Mouse (Mus musculus): ENCODE measurements around the gene Prkce. TPM values are rescaled to one million over a fixed set of nuclear protein-coding genes. Genes with fewer than 3 reads are reported as not detected.

Gene Prkce
- total RNA-seq, 4 experiments from 2014 or later, result 24.0 to 30.1 (median 27.4) TPM

- peak; percentile 45 for DNase-seq (ENCODE audit: low spot score)
Measured at GRCm38 (mm10) chr17:86334990-86335389, 167.4 kb downstream of the Prkce start.

GRCm38 (mm10) chr17:86336652-86337073 is 169.1 kb downstream of the Prkce start:
- DNase-seq (ENCODE audit: low spot score), result no peak

GRCm38 (mm10) chr17:86337076-86337475 is 169.5 kb downstream of the Prkce start:
- DNase-seq (ENCODE audit: low spot score), result peak; percentile 53

- DNase-seq (ENCODE audit: low spot score), result no peak
Measured at GRCm38 (mm10) chr17:86338328-86338727, 170.7 kb downstream of the Prkce start.

- DNase-seq (ENCODE audit: low spot score), result no peak
Measured at GRCm38 (mm10) chr17:86344032-86344431, 176.4 kb downstream of the Prkce start.

GRCm38 (mm10) chr17:86345234-86346005 is 177.8 kb downstream of the Prkce start:
- DNase-seq (ENCODE audit: low spot score), result no peak

- peak; percentile 75 for DNase-seq (ENCODE audit: low spot score)
Measured at GRCm38 (mm10) chr17:86350236-86350635, 182.7 kb downstream of the Prkce start.

GRCm38 (mm10) chr17:86350791-86351261 is 183.2 kb downstream of the Prkce start:
- peak; percentile 68 for DNase-seq (ENCODE audit: low spot score)

GRCm38 (mm10) chr17:86351282-86351681 is 183.7 kb downstream of the Prkce start:
- DNase-seq (ENCODE audit: low spot score), result no peak

GRCm38 (mm10) chr17:86352247-86353037 is 184.9 kb downstream of the Prkce start:
- no peak for DNase-seq (ENCODE audit: low spot score)

GRCm38 (mm10) chr17:86353679-86354078 is 186.1 kb downstream of the Prkce start:
- DNase-seq (ENCODE audit: low spot score), result no peak

- DNase-seq (ENCODE audit: low spot score), result no peak
Measured at GRCm38 (mm10) chr17:86354101-86354500, 186.5 kb downstream of the Prkce start.

- DNase-seq (ENCODE audit: low spot score), result no peak
Measured at GRCm38 (mm10) chr17:86354896-86355295, 187.3 kb downstream of the Prkce start.

GRCm38 (mm10) chr17:86355318-86355717 is 187.7 kb downstream of the Prkce start:
- no peak for DNase-seq (ENCODE audit: low spot score)

- no peak for DNase-seq (ENCODE audit: low spot score)
Measured at GRCm38 (mm10) chr17:86355772-86356451, 188.3 kb downstream of the Prkce start.

- no peak for DNase-seq (ENCODE audit: low spot score)
Measured at GRCm38 (mm10) chr17:86358388-86358787, 190.8 kb downstream of the Prkce start.

- DNase-seq (ENCODE audit: low spot score), result no peak
Measured at GRCm38 (mm10) chr17:86358847-86359246, 191.3 kb downstream of the Prkce start.

- DNase-seq (ENCODE audit: low spot score), result no peak
Measured at GRCm38 (mm10) chr17:86360849-86361248, 193.3 kb downstream of the Prkce start.

GRCm38 (mm10) chr17:86363356-86363755 is 195.8 kb downstream of the Prkce start:
- no peak for DNase-seq (ENCODE audit: low spot score)

- DNase-seq (ENCODE audit: low spot score), result no peak
Measured at GRCm38 (mm10) chr17:86364349-86365075, 196.9 kb downstream of the Prkce start.

- DNase-seq (ENCODE audit: low spot score), result peak; percentile 43
Measured at GRCm38 (mm10) chr17:86366919-86367318, 199.3 kb downstream of the Prkce start.

Data from heart, adult 8-10 months (tissue).